Mouse (Mus musculus) lung, adult 2 months (tissue): Measurements from ENCODE around the gene Gpm6a. TPM values are rescaled to one million over a fixed set of nuclear protein-coding genes. Genes with fewer than 3 reads are reported as not detected.

ENCODE experiments used
- DNase-seq: peaks from one replicate; pipeline ENCODE4 v3.0.0; 2022
- H3K4me1 ChIP-seq: fragments of 200-500 bp; 2 replicates; pipeline ENCODE4 v1.6.1; 2011; ENCODE audit warnings: low read length; ENCODE audit not compliant: control insufficient read depth, insufficient read depth
- H3K4me3 ChIP-seq: fragments of 200-500 bp; replicated peaks from 2 replicates; pipeline ENCODE3; 2011; ENCODE audit warnings: low read depth, mild to moderate bottlenecking, control low read depth, low read length; ENCODE audit errors: extremely low read depth
- CTCF ChIP-seq: fragments of 200-500 bp; IDR thresholded peaks from 2 replicates; pipeline ENCODE4 v1.5.1; 2011; ENCODE audit warnings: mild to moderate bottlenecking, low read length, control low read depth; ENCODE audit not compliant: insufficient read depth
- POLR2A ChIP-seq: fragments of 200-500 bp; IDR thresholded peaks from 2 replicates; pipeline ENCODE4 v1.6.1; 2011; ENCODE audit warnings: low read depth, mild to moderate bottlenecking, control low read depth, low read length, borderline replicate concordance; ENCODE audit errors: extremely low read depth
- WGBS: fragments of 180-500 bp; shearing (Covaris S2); methylation state at CpG from one replicate; pipeline ENCODE4 v1.1.7; 2018; 5-methylcytosine and 5-hydroxymethylcytosine counted together
- polyA plus RNA-seq: library from polyadenylated mRNA; depleted of rRNA; stranded (reverse); fragments of >200 nt; gene quantifications from 2 replicates; pipeline ENCODE4 v1.2.3, GENCODE M21; 2012

Gpm6a gene
- polyA plus RNA-seq, 1 experiment = 15.6 TPM

GRCm38 (mm10) chr8:54991840-54992609 lies 37.4 kb downstream of the Gpm6a start:
- Histone ChIP-seq H3K4me1 (no peaks in the 10 kb centered on the region), H3K4me3 (no peak overlapping the region)
- TF ChIP-seq POLR2A (no peak), CTCF (no peak)
- WGBS = 61% methylated on average over 3 of the region's 3 CpGs
- DNase-seq = no peak

GRCm38 (mm10) chr8:54995662-54996061 lies 41.0 kb downstream of the Gpm6a start:
- TF ChIP-seq CTCF (no peak), POLR2A (no peak)
- 70% methylated on average over 1 of the region's 1 CpGs for WGBS
- no peak for DNase-seq
- Histone ChIP-seq H3K4me3 (no peak overlapping the region), H3K4me1 (no peaks in the 10 kb centered on the region)

GRCm38 (mm10) chr8:55002398-55002797 lies 47.8 kb downstream of the Gpm6a start:
- Histone ChIP-seq H3K4me3 (no peak overlapping the region), H3K4me1 (no peaks in the 10 kb centered on the region)
- DNase-seq = no peak
- TF ChIP-seq POLR2A (no peak), CTCF (no peak)
- 88% methylated on average over 1 of the region's 1 CpGs for WGBS

GRCm38 (mm10) chr8:55002946-55003345 lies 48.3 kb downstream of the Gpm6a start:
- no peak for TF ChIP-seq CTCF
- TF ChIP-seq POLR2A = no peak
- 43% methylated on average over 2 of the region's 2 CpGs for WGBS
- Histone ChIP-seq H3K4me3 (no peak overlapping the region), H3K4me1 (no peaks in the 10 kb centered on the region)
- no peak for DNase-seq

GRCm38 (mm10) chr8:55012228-55012627 lies 57.6 kb downstream of the Gpm6a start:
- WGBS = 57% methylated on average over 2 of the region's 2 CpGs
- Histone ChIP-seq H3K4me1 (no peaks in the 10 kb centered on the region), H3K4me3 (no peak overlapping the region)
- TF ChIP-seq CTCF (no peak), POLR2A (no peak)
- no peak for DNase-seq

- TF ChIP-seq CTCF = no peak
- TF ChIP-seq POLR2A = no peak
- Histone ChIP-seq H3K4me3 (no peak overlapping the region), H3K4me1 (no peaks in the 10 kb centered on the region)
- DNase-seq = no peak
- WGBS = 63% methylated on average over 1 of the region's 1 CpGs
Observed at GRCm38 (mm10) chr8:55017071-55017470, 62.4 kb downstream of the Gpm6a start.

GRCm38 (mm10) chr8:55025851-55026660 lies 71.4 kb downstream of the Gpm6a start:
- Histone ChIP-seq H3K4me3 (no peak overlapping the region), H3K4me1 (no peaks in the 10 kb centered on the region)
- DNase-seq = no peak
- TF ChIP-seq POLR2A (no peak), CTCF (no peak)
- WGBS = 57% methylated on average over 10 of the region's 10 CpGs

GRCm38 (mm10) chr8:55026661-55027000 lies 72.0 kb downstream of the Gpm6a start:
- TF ChIP-seq CTCF = no peak
- TF ChIP-seq POLR2A = no peak
- 63% methylated on average over 2 of the region's 2 CpGs for WGBS
- H3K4me3 ChIP-seq = no peak overlapping the region
- DNase-seq = no peak
- no peaks in the 10 kb centered on the region for H3K4me1 ChIP-seq

- 67% methylated on average over 2 of the region's 2 CpGs for WGBS
- TF ChIP-seq POLR2A (no peak), CTCF (no peak)
- DNase-seq = no peak
- Histone ChIP-seq H3K4me1 (no peaks in the 10 kb centered on the region), H3K4me3 (no peak overlapping the region)
Observed at GRCm38 (mm10) chr8:55028371-55028770, 73.7 kb downstream of the Gpm6a start.

- Histone ChIP-seq H3K4me1 (no peaks in the 10 kb centered on the region), H3K4me3 (no peak overlapping the region)
- no peak for DNase-seq
- no peak for TF ChIP-seq POLR2A
- no peak for TF ChIP-seq CTCF
Observed at GRCm38 (mm10) chr8:55031099-55031498, 76.5 kb downstream of the Gpm6a start.
